Mouse (Mus musculus) thymus, postnatal 14 days (tissue): ENCODE data around the gene Hoxb2.

Experiments
- DNase-seq: peaks from one replicate; pipeline ENCODE4 v3.0.0; 2021

The Hoxb2 gene

GRCm38 (mm10) chr11:96350341-96350624 lies at the start of gene Hoxb2:
Hoxb2 (plus strand) TSS chr11:96350525.
- DNase-seq, result no peak

DNA sequence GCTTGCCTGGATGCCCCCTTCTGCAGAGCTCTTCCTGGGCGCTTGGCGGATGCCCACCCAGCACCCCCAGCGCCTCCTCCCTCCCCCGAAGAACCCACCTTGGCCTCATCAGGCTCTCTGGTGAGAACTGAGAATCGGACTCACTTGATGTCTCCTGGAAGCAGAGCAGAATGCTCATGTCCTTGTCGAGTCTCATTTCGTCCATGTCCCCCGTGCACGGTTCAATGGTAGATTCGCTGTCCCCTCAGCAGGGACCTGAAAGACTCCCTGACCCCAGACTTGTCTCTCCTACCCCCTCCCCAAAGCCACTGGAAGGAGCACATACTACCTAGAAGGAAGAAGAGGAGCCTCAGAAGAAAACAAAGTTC lies 49.3 kb upstream of the Hoxb2 start:
- no peak for DNase-seq

- DNase-seq, result no peak
Observed at GRCm38 (mm10) chr11:96301837-96302236, 48.5 kb upstream of the Hoxb2 start.

DNA sequence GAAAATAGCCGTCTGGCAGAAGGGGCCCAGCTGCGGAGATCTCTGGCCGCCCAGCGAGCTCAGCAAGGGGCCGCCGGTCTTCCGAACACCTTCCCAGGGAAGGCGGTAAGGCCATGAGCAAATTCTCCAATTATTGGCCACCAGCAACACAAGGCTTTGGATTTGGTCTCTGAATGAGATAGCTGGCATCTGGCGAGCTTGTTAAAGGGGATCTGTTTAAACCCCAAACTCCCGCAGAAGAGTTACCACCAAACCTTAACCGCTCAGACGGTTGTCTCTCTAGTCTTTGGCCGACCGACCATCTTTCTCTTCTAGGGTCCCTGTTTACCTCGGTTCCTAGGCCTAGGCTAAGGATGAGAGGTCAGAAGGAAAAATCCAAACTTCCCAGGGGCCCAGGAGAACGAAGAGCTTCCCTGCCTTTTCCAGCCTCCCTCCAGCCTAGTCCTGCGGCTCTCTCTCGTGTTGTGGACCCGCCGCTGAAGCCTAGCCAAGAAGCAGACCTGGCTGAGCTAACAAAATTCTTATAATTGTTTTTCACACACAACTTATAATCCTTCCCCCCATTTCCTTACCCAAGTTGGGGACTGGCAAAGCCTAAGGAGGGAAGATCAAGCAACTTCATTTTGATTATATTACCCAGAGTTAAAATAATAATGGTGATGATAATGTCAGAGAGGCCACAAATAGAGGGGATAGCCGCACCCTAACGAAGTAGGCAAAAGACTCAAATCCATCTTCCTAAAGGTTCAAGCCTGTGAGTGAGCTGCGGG lies 47.8 kb upstream of the Hoxb2 start:
- DNase-seq, result no peak

DNA sequence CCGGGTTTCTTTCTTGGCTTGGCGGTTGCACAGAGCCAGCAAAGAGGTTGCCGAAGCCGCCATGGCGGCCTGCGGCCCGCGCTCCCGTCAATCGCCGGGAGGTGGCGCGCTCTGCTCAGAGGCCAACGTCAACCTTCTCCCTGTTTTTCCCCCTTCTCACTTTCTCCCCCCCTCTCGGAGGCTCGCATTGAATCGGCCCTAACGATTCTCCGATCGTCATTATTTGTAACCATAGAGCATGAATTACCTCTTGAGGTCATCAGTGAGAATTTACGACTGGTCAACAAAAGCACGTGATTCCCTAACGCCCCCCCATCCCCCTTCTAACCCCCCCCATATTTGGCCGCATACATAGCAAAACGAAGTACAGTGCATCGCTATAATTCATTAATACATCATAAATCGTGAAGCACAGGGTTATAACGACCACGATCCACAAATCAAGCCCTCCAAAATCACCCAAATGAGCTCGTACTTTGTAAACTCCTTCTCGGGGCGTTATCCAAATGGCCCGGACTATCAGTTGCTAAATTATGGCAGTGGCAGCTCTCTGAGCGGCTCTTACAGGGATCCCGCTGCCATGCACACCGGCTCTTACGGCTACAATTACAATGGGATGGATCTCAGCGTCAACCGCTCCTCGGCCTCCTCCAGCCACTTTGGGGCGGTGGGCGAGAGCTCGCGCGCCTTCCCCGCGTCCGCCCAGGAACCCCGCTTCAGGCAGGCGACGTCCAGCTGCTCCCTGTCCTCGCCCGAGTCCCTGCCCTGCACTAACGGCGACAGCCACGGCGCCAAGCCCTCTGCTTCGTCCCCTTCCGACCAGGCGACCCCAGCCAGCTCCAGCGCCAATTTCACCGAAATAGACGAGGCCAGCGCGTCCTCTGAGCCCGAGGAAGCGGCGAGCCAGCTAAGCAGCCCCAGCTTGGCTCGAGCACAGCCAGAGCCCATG lies 46.9 kb upstream of the Hoxb2 start, which contains the start of gene Hoxb5:
Hoxb5 (plus strand) TSS at position 186 of the 949 bp plus-strand sequence.
- DNase-seq, result peak; percentile 70

DNA sequence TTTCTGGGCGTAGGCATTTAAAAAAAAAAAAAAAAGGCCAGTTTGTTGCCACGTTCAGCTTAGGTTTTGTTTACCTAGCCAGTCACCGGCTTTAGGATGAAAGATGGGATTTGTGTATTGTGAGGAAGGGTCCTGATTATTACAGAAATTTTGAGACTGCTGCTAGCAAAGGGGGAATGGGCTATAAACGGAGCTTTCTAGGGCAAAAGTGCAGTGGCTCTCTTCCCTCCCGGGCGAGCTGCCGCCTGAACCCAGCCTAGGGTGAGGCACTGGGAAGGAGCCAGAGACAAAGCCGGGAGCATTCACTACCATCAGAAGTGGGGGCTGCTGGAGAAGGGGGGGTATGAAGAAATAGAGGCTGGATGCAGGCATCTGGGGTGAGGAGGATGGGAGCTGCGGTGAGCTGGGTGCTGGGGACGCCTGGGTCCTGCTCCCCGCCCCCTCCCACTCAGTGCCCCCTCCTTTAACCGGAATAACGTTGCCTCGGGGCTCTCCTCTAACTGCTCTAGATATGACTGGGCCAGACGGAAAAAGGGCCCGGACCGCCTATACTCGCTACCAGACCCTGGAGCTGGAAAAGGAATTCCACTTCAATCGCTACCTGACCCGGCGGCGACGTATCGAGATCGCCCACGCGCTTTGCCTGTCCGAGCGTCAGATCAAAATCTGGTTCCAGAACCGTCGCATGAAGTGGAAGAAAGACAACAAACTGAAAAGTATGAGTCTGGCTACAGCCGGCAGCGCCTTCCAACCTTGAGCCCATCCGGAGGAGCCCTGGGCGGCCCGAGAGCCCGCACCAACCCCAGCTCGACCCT lies 45.7 kb upstream of the Hoxb2 start:
- DNase-seq, result no peak

GRCm38 (mm10) chr11:96305505-96306182 lies 44.7 kb upstream of the Hoxb2 start:
- DNase-seq, result no peak

DNA sequence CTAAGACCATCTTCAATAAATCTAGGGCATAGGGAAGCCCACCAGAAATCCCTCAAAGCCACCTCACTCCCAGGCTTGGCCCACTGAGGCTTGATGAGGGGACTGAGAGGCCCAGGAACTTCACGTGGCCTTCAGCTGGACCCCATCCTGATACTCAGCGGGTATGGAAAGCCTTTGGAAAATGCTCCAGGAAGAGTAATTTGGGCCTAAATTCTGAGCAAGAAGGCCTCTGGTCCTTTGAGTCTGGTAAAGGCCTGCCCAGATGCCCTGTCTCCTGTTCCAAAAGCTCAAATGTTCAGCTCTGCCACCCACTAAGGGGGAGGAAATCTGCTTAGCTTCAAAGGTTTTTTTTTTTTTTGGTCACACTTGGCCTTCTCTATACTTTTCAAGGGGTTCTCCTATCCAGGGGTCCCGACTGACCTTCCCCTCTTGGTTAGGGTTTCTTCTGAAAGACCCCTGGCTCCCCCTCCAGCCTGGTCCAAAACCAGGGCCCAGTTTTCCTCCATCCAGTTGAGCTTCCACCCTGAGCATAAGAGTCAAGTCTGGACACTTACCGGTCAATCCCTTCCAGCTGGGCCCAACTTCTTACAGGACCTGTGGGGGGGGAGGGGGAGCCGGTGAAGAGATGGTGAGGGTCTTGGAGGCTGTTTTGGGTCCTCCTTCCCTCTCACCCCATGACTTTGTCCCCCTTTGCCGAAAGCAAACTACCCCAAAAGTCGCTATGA lies 44.0 kb upstream of the Hoxb2 start:
- no peak for DNase-seq

- no peak for DNase-seq
Observed at GRCm38 (mm10) chr11:96306908-96307269, 43.4 kb upstream of the Hoxb2 start.

- DNase-seq, result no peak
Observed at GRCm38 (mm10) chr11:96308763-96309162, 41.6 kb upstream of the Hoxb2 start.

- no peak for DNase-seq
Observed at GRCm38 (mm10) chr11:96309288-96309687, 41.0 kb upstream of the Hoxb2 start.

DNA sequence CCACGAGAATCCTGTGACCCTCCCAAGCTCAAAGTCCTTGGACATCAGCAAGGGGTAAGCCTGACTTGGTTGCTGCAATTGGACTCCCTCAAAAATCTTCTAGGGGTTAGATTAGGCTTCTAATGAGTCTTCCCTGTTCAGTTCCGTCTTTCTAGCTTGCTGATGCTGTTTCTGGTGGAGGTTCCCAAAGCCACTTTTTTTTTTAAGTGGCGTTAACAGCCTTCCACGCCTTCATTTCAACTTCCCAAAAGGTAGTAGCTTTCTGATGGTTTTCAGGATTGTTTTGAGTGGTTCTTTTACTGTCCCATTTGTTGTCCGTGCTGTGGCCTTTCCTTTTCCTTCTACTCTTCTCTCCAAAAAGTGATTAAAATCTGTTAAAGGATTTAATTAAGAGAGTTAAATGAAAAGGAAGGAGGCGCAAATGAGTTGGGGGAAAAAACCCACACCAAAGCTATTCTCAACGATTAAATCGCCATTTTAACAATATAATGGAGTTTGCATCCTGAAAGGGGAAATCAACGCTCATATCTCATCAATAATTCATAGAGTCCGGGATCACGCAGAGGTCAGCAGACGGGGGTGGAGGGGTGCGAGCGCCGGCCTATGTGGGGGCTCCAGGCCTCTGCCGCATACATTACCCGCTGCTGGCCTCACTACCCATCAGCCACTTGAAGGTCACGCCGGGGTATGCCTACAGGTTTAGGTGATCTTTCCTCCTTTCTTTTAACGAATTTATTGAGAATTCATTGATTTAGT lies 40.0 kb upstream of the Hoxb2 start:
- no peak for DNase-seq

DNA sequence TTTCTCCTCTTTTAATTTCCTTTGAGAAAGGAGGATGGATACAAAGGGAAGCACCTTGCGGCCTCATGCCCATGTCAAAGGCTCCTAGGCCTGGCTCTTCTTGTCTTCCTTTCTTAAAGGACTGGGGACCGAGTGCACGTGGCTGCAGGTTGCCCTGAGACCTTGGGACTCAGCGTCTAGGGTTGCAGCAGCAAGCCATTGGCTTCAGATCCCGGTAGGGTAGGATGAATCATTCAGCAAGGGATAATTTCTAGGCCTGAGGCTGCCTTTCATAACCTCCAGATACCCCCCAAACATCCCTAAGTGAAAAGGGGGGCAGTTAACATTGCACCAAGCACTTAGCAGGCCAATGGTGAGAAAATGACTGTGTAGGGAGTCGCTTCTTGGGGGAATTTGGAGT lies 39.2 kb upstream of the Hoxb2 start:
- no peak for DNase-seq

- peak; percentile 64 for DNase-seq
Observed at GRCm38 (mm10) chr11:96311520-96312417, 38.6 kb upstream of the Hoxb2 start.

DNA sequence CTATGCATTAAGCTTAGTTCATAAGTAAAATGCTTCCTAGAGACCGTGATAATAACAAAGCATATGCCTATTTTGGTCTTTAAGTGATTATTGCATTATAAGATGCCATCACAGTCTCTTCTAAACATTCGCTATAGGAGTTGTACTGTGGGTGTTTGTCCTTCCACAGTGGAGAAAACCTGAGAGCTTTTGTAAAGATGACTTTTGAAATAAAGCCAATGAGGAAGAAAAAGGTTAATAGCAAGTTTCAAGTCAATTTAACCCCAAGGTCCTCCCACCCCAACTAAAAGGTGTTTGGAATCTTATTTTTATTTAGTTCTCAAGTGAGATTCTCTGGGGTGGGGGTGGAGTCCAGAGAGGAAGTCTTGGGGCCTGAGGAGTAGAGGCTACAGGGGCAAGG lies 37.2 kb upstream of the Hoxb2 start:
- DNase-seq, result no peak

DNA sequence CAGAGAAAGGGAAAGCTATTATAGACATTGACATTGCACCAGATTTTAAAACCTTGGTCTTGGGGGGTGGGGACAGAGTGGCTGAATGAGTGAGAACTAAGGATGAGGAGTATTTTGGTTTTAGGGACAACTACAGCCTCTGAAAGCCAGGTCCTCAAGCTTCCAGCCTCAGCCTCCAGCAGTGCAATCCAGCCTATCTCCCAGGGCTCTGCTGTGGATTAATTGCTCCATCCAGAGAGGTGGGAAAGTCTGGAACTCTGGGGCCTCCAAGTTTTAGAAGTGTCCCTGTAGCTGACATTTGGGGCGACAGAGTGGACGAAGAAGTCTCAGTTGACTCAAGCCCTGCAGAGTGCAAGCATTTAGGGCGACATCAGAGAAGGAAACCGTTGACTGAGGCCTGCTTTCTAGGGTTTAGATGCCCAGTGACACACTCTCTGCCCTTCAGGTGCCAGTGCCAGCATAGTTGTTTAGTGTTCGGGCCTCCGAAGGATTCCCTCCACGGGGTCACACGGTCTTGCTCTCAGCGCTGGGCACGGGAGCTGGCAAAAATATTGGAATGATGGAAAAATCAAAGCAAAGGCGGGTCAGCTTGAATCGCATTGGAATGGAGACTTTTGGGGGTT lies 36.4 kb upstream of the Hoxb2 start:
- no peak for DNase-seq

DNA sequence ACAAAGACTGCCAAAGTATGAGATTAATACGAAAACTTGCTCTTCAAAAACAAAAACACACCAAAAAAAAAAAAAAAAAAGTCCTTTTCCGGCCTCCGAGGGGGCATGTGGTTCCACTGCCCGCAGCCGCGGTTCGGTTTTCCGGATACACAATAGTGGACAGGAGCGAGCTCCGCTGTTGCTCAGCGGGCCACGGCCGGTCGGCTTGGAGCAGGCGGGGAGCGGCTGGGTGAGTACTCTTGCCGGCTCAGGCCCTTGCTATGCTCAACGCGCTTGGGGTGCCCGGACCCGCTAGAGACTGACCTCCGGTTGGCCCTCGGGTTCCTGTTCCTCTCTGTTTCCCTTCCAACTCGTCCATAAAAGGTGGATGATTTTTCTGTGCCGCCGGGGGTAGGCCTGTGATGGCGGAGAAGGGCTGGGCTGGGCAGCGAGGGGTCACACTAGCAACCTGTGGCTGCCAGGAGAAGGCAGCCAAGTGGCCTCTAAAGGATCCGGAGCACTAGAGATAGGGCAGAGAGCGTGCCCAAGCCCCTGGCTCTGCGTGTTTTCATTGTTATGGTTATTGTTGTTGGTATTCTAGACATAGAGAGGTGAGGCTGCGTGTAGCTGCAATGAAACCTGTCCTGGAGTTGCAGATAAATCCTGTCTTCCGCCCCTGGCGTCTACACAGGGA lies 35.5 kb upstream of the Hoxb2 start:
- DNase-seq, result no peak

GRCm38 (mm10) chr11:96315344-96315681 lies 35.0 kb upstream of the Hoxb2 start:
- no peak for DNase-seq
